Mouse (Mus musculus) lung, postnatal 0 days (tissue): ENCODE measurements around the gene Noxo1. TPM values are rescaled to one million over a fixed set of nuclear protein-coding genes. Genes with fewer than 3 reads are reported as not detected.
A peak's percentile ranks its signal among the peaks of the same experiment; 100 is the strongest.

ENCODE experiments used
- ATAC-seq: fragments of 200-750 bp; cut with Nextera tagmentation; 2 replicates; pipeline ENCODE4 v1.8.0; 2017; ENCODE audit warnings: moderate library complexity
- DNase-seq: peaks from one replicate; pipeline ENCODE4 v3.0.0-alpha.2; 2016; ENCODE audit warnings: low spot score
- H3K27ac ChIP-seq: fragments of 300-500 bp; sonication (generic); 2 replicates; pipeline ENCODE4 v1.5.1; 2014; ENCODE audit warnings: antibody characterized with exemption, mild to moderate bottlenecking, low read length, mixed read lengths
- H3K27me3 ChIP-seq: fragments of 300-500 bp; sonication (generic); replicated peaks from 2 replicates; pipeline ENCODE4 v1.6.1; 2014; ENCODE audit warnings: low read length, mixed read lengths; ENCODE audit not compliant: insufficient read depth
- H3K36me3 ChIP-seq: fragments of 300-500 bp; sonication (generic); 2 replicates; pipeline ENCODE4 v1.6.1; 2014; ENCODE audit warnings: low read length, mixed read lengths; ENCODE audit not compliant: insufficient read depth
- H3K4me1 ChIP-seq: fragments of 300-500 bp; sonication (generic); 2 replicates; pipeline ENCODE4 v1.6.1; 2014; ENCODE audit warnings: antibody characterized with exemption, low read depth, low read length, mixed read lengths; ENCODE audit not compliant: insufficient read depth
- H3K4me2 ChIP-seq: fragments of 300-500 bp; sonication (generic); replicated peaks from 2 replicates; pipeline ENCODE4 v1.6.1; 2014; ENCODE audit warnings: low read depth, mild to moderate bottlenecking, low read length, moderate library complexity, mixed read lengths
- H3K4me3 ChIP-seq: fragments of 300-500 bp; sonication (generic); 2 replicates; pipeline ENCODE4 v1.5.1; 2014; ENCODE audit warnings: low read depth, low read length
- H3K9ac ChIP-seq: fragments of 300-500 bp; sonication (generic); replicated peaks from 2 replicates; pipeline ENCODE4 v1.6.1; 2014; ENCODE audit warnings: low read depth, mild to moderate bottlenecking
- H3K9me3 ChIP-seq: fragments of 300-500 bp; sonication (generic); 2 replicates; pipeline ENCODE4 v1.6.1; 2016; ENCODE audit warnings: low read length, mixed read lengths
- CTCF ChIP-seq: IDR thresholded peaks from 2 replicates; pipeline ENCODE4 v1.5.1; 2016; ENCODE audit warnings: antibody characterized with exemption, mild to moderate bottlenecking
- EP300 ChIP-seq: IDR thresholded peaks from 2 replicates; pipeline ENCODE4 v1.6.1; 2016; ENCODE audit warnings: antibody characterized with exemption, mild to moderate bottlenecking, control low read depth
- whole genome bisulfite sequencing: fragments of 180-500 bp; shearing (Covaris S2); extraction: QIAGEN DNeasy Blood & Tissue Kit; methylation state at CpG from one replicate; pipeline ENCODE4 v1.1.7; 2014; 5-methylcytosine and 5-hydroxymethylcytosine counted together
- polyA plus RNA-seq: library from polyadenylated mRNA; unstranded; fragments of >200 nt; fragmentation: Nextera tagmentation; extraction: Ambion mirVana; gene quantifications from 2 replicates; pipeline ENCODE4 v1.2.1, GENCODE M21; 2015

Noxo1 gene
- polyA plus RNA-seq, 1 experiment from 2014 or later, result 5.3 TPM

DNA sequence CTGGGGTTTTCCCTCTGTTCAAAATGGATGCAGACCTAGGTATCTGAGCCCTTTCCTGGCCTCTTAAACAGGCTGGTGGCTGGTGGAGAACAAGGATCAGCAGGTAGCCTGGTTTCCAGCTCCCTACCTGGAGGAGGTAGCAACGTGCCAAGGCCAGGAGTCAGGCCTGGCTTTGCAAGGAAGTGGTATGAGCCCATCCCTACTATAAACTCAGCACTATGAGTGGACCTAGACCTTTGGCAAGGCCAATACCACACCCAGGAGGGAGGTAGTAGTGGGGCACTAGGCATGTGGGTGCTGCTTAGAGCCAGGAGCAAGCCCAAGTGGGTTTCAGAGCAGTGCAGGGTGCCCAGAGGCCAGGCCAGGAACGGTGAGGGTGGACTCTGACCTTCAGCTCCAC lies 3.4 kb downstream of the Noxo1 start:
- ATAC-seq (no peak), DNase-seq (no peak)
- H3K36me3 ChIP-seq, result peaks cover 10% of the 10 kb centered on the region; the same call in 1 of the 2 replicates
- H3K27me3 ChIP-seq, result no peaks in the 10 kb centered on the region
- no peaks in the 10 kb centered on the region for H3K9me3 ChIP-seq
- no peak overlapping the region for H3K4me2 ChIP-seq
- H3K4me1 ChIP-seq, result no peaks in the 10 kb centered on the region
- 77% methylated on average over 2 of the region's 2 CpGs for WGBS
- TF ChIP-seq EP300, result no peak
- no peak for TF ChIP-seq CTCF
- no peak overlapping the region for H3K9ac ChIP-seq
- no peak overlapping the region for H3K4me3 ChIP-seq
- no peak overlapping the region for H3K27ac ChIP-seq

- H3K4me2 ChIP-seq, result no peak overlapping the region
- DNase-seq (no peak), ATAC-seq (no peak)
- 86% methylated on average over 9 of the region's 9 CpGs for WGBS
- no peak overlapping the region for H3K27ac ChIP-seq
- H3K9ac ChIP-seq, result no peak overlapping the region
- TF ChIP-seq CTCF, result no peak
- TF ChIP-seq EP300, result no peak
- H3K9me3 ChIP-seq, result no peaks in the 10 kb centered on the region
- no peaks in the 10 kb centered on the region for H3K4me1 ChIP-seq
- peaks cover 10% of the 10 kb centered on the region; the same call in 1 of the 2 replicates for H3K36me3 ChIP-seq
- no peak overlapping the region for H3K4me3 ChIP-seq
- H3K27me3 ChIP-seq, result no peaks in the 10 kb centered on the region
Measured at GRCm38 (mm10) chr17:24701251-24701650, 5.2 kb downstream of the Noxo1 start.

GRCm38 (mm10) chr17:24705821-24706220 lies 9.8 kb downstream of the Noxo1 start:
- Histone ChIP-seq H3K4me2 (no peak overlapping the region), H3K4me1 (0 out of 2 replicates have a peak, but pooled peaks cover 3% of the 10 kb centered on the region), H3K9ac (no peak overlapping the region), H3K9me3 (no peaks in the 10 kb centered on the region), H3K4me3 (no peak overlapping the region), H3K27ac (no peak overlapping the region), H3K36me3 (peaks cover 4% of the 10 kb centered on the region; the same call in 1 of the 2 replicates), H3K27me3 (no peaks in the 10 kb centered on the region)
- no peak for TF ChIP-seq EP300
- no peak for TF ChIP-seq CTCF
- 95% methylated on average over 3 of the region's 3 CpGs for WGBS
- no peak for DNase-seq
- ATAC-seq, result no peak

DNA sequence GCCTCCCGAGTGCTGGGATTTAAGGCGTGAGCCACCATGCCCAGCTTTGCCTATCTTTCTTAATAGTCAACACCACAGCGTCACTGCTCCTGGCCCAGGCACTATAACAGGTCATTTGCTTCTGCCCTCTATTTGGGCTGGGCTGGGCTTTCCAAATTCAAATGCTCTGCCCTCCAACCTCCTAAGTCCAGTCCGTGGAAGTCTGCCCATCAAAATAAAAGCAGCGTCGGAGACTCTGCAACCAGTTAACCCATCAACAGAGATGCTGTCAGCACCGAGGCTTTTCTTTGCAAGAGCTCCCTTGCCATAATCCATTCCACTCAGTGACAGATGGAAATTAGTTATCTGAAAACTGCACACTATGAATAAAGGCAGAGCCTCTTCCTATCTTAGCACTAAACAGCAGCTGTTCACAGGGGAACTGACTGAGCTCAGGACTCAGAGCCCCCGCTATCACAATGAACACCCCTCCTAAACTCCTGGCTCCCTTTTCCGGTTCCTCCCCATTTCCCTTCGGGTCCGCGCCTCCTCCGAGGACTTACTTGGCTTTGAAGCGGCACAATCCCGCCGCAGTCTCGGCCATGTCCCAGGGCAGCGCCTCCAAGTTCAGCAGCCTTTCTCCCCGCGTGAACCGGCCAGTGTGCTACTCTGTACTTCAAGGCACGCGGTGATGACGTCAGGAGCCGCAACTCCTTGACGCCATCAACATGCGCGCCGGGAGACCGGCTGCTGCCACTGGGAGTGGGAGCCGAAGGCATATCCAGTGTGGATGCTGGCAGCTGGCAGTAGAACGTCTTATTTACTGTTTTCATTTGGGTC lies 11.2 kb downstream of the Noxo1 start, which contains the start of gene Tbl3:
Gene Tbl3, minus strand, starts transcription at position 679 of the 819 bp plus-strand sequence.
- ATAC-seq (peak; percentile 93), DNase-seq (peak; percentile 97)
- Histone ChIP-seq H3K4me2 (peak within 1 kb of the TSS; percentile 73), H3K27me3 (no peaks in the 10 kb centered on the region), H3K27ac (peak within 1 kb of the TSS; percentile 88), H3K9me3 (no peaks in the 10 kb centered on the region), H3K4me1 (0 out of 2 replicates have a peak, but pooled peaks cover 3% of the 10 kb centered on the region), H3K36me3 (no peaks in the 10 kb centered on the region), H3K4me3 (peak within 1 kb of the TSS; percentile 66), H3K9ac (peak within 1 kb of the TSS; percentile 56)
- TF ChIP-seq CTCF (no peak), EP300 (no peak)
- 4% methylated on average over 32 of the region's 32 CpGs for WGBS

GRCm38 (mm10) chr17:24707801-24708425 lies 11.9 kb downstream of the Noxo1 start:
- Histone ChIP-seq H3K4me2 (peak overlapping the region; percentile 73), H3K4me1 (0 out of 2 replicates have a peak, but pooled peaks cover 3% of the 10 kb centered on the region), H3K9ac (peak overlapping the region; percentile 56), H3K27ac (peak overlapping the region; percentile 88), H3K27me3 (no peaks in the 10 kb centered on the region), H3K9me3 (no peaks in the 10 kb centered on the region), H3K36me3 (no peaks in the 10 kb centered on the region), H3K4me3 (peak overlapping the region; percentile 66)
- peak; percentile 46 for ATAC-seq
- WGBS, result 3% methylated on average over 24 of the region's 24 CpGs
- TF ChIP-seq CTCF (no peak), EP300 (no peak)
- DNase-seq, result peak; percentile 53

- TF ChIP-seq CTCF (peak; percentile 68), EP300 (no peak)
- H3K4me1 ChIP-seq, result 0 out of 2 replicates have a peak, but pooled peaks cover 3% of the 10 kb centered on the region
- no peaks in the 10 kb centered on the region for H3K27me3 ChIP-seq
- H3K4me3 ChIP-seq, result no peak overlapping the region
- H3K4me2 ChIP-seq, result no peak overlapping the region; the same call in 1 of the 2 replicates
- H3K27ac ChIP-seq, result no peak overlapping the region
- WGBS, result 26% methylated on average over 2 of the region's 2 CpGs
- ATAC-seq (0 out of 2 replicates have a peak, but pooled peaks have one; percentile 16), DNase-seq (peak; percentile 82)
- H3K36me3 ChIP-seq, result no peaks in the 10 kb centered on the region
- no peaks in the 10 kb centered on the region for H3K9me3 ChIP-seq
- no peak overlapping the region for H3K9ac ChIP-seq
Measured at GRCm38 (mm10) chr17:24708646-24709045, 12.6 kb downstream of the Noxo1 start.
